Mouse (Mus musculus) stomach, postnatal 0 days (tissue): ENCODE measurements around the gene Tmco1. TPM values are rescaled to one million over a fixed set of nuclear protein-coding genes. Genes with fewer than 3 reads are reported as not detected.

Source experiments
- ATAC-seq: fragments of 200-750 bp; cut with Nextera tagmentation; 2 replicates; pipeline ENCODE4 v1.8.0; 2017; ENCODE audit not compliant: low FRiP score, low TSS enrichment
- DNase-seq: peaks from one replicate; pipeline ENCODE4 v3.0.0-alpha.2; 2016; ENCODE audit warnings: low spot score
- H3K27ac ChIP-seq: fragments of 300-500 bp; sonication (generic); replicated peaks from 2 replicates; pipeline ENCODE4 v1.5.1; 2014; ENCODE audit warnings: mild to moderate bottlenecking, control low read depth
- H3K27me3 ChIP-seq: fragments of 300-500 bp; sonication (generic); 2 replicates; pipeline ENCODE4 v1.6.1; 2014; ENCODE audit warnings: low read length; ENCODE audit not compliant: control insufficient read depth, insufficient read depth
- H3K36me3 ChIP-seq: fragments of 300-500 bp; sonication (generic); 2 replicates; pipeline ENCODE4 v1.6.1; 2014; ENCODE audit warnings: low read length, mixed read lengths; ENCODE audit not compliant: control insufficient read depth, insufficient read depth
- H3K4me1 ChIP-seq: fragments of 300-500 bp; sonication (generic); replicated peaks from 2 replicates; pipeline ENCODE4 v1.6.1; 2014; ENCODE audit warnings: antibody characterized with exemption; ENCODE audit not compliant: control insufficient read depth, insufficient read depth
- H3K4me2 ChIP-seq: fragments of 300-500 bp; sonication (generic); replicated peaks from 2 replicates; pipeline ENCODE4 v1.6.1; 2014; ENCODE audit warnings: low read depth, mild to moderate bottlenecking, control low read depth, moderate library complexity
- H3K4me3 ChIP-seq: fragments of 300-500 bp; sonication (generic); 2 replicates; pipeline ENCODE4 v1.5.1; 2014; ENCODE audit warnings: low read depth, low read length, control low read depth
- H3K9ac ChIP-seq: fragments of 300-500 bp; sonication (generic); 2 replicates; pipeline ENCODE4 v1.6.1; 2014; ENCODE audit warnings: mild to moderate bottlenecking, low read length, control low read depth, mixed read lengths
- H3K9me3 ChIP-seq: fragments of 300-500 bp; sonication (generic); 2 replicates; pipeline ENCODE4 v1.6.1; 2016; ENCODE audit warnings: low read length; ENCODE audit not compliant: control insufficient read depth
- CTCF ChIP-seq: IDR thresholded peaks from 2 replicates; pipeline ENCODE4 v1.5.1; 2016; ENCODE audit warnings: antibody characterized with exemption, low read depth, mild to moderate bottlenecking, moderate library complexity
- EP300 ChIP-seq: optimal IDR thresholded peaks from 2 replicates; pipeline ENCODE3; 2016; ENCODE audit warnings: antibody characterized with exemption
- WGBS: fragments of 180-500 bp; shearing (Covaris S2); extraction: QIAGEN DNeasy Blood & Tissue Kit; methylation state at CpG from one replicate; pipeline ENCODE4 v1.1.7; 2014; 5-methylcytosine and 5-hydroxymethylcytosine counted together
- polyA plus RNA-seq: library from polyadenylated mRNA; unstranded; fragments of >200 nt; fragmentation: Nextera tagmentation; extraction: Ambion mirVana; gene quantifications from 2 replicates; pipeline ENCODE4 v1.2.1, GENCODE M21; 2015

Gene Tmco1
- polyA plus RNA-seq, 1 experiment from 2014 or later, result 77.2 TPM

DNA sequence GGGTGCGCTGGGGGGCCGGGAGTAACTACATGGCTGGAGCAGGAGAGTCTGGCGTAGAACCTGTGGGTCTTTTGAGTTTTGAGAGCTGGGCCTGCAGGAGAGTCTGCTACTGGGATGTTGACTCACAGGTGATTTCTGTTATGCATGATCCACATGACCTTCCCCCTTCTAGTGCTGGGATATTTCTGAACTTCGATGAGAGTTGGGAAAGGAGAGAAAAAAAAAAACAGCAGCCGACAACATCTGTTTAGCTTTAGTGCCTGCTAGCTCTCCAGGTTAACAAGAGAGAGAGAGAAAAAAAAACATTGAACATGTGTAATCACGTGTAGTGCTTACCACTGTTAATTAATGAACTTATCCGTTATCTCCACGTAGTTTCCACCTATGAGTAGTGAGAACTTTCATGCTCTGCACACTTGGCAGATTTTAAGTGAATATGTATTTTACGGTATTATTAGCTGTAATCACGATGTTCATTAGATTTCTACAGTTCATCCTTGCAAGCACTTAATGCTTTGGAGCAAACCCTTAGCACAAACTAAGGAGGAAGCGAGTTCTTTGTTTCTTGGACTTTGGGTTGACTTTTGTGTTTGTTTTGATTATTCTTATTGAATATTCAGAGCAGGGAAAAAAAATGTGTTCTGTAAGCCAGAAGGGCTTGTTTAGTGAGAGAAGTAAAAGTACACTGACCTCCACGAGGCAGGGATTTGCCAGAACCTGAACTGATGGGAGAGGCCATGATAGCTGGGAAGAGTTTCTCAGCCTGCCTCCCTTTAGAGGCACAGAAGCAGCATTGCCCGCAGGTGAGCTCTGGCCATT lies 42.6 kb downstream of the Tmco1 start:
- WGBS, result 27% methylated on average over 13 of the region's 13 CpGs
- Histone ChIP-seq H3K36me3 (peaks cover 8% of the 10 kb centered on the region), H3K4me1 (no peaks in the 10 kb centered on the region), H3K9ac (peak overlapping the region; percentile 76), H3K4me3 (peak overlapping the region; percentile 60), H3K4me2 (peak overlapping the region; percentile 90), H3K27ac (peak overlapping the region; percentile 93), H3K9me3 (no peaks in the 10 kb centered on the region), H3K27me3 (no peaks in the 10 kb centered on the region)
- no peak for TF ChIP-seq CTCF
- TF ChIP-seq EP300, result no peak
- ATAC-seq (no peak; the same call in 1 of the 2 replicates), DNase-seq (no peak)

DNA sequence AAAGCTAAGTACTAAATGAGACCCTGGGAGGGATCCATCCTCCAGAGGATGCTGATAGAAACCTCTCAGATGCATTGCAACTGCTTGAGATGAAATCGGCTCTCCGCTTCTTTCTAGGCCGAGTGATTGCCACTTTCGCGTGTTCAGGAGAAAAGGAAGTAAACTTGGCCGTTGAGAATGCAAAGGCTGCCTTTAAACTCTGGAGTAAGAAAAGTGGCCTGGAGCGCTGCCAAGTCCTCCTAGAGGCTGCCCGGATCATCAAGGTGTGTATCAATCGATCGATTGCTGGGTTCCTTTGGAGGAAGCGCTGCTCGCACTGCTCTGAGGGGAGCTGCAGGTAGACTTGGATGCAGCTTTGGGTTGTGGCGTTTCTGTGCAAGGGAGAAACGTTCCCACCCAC lies 44.2 kb downstream of the Tmco1 start:
- H3K9ac ChIP-seq, result no peak overlapping the region
- TF ChIP-seq EP300, result no peak
- TF ChIP-seq CTCF, result no peak
- 78% methylated on average over 14 of the region's 14 CpGs for WGBS
- no peak overlapping the region for H3K4me2 ChIP-seq
- H3K27me3 ChIP-seq, result no peaks in the 10 kb centered on the region
- H3K4me3 ChIP-seq, result no peak overlapping the region
- no peaks in the 10 kb centered on the region for H3K4me1 ChIP-seq
- ATAC-seq, result no peak
- H3K9me3 ChIP-seq, result no peaks in the 10 kb centered on the region
- peaks cover 13% of the 10 kb centered on the region for H3K36me3 ChIP-seq
- no peak overlapping the region for H3K27ac ChIP-seq
- peak; percentile 25 for DNase-seq

DNA sequence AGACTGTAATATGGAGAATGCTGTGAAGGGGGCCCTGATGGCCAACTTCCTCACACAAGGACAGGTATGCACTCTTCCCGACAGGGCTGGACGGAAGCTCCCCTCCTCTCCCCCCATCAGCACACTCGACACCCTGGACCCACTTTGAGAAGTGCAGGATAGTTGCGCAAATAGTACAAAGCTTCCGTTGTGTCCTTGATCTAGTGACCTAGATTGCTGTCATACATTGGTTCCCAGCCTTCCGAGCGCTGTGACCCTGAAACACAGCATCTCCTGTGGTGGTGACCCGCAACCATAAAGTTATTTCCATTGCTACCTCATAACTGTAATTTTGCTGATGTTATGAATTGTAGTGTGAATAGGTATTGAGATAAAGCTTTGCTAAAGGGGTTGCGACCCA lies 49.2 kb downstream of the Tmco1 start:
- no peak for TF ChIP-seq CTCF
- TF ChIP-seq EP300, result no peak
- WGBS, result 91% methylated on average over 9 of the region's 9 CpGs
- Histone ChIP-seq H3K9me3 (no peaks in the 10 kb centered on the region), H3K27ac (no peak overlapping the region), H3K36me3 (peaks cover 24% of the 10 kb centered on the region), H3K4me3 (no peak overlapping the region), H3K4me2 (no peak overlapping the region), H3K9ac (no peak overlapping the region), H3K27me3 (no peaks in the 10 kb centered on the region), H3K4me1 (no peaks in the 10 kb centered on the region)
- no peak for DNase-seq
- no peak for ATAC-seq

DNA sequence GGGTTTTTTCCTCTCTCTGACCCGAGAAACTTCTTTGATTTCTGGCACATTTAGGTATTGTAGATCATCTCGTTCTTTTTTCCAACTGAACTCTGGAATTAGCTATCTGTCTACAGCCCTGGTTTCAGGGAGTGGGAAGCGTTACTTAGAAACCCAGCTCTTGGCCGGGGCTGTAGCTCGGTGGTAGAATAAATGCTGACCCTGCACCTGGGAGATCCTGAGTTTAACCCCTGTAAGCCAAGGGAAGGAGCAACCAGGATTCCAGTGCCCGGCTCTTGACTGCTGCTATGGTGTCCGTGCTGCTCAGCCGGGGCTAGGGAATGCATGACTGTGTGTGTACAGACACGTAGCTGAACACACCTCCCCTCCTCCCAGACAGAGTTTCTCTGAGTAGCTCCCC lies 50.6 kb downstream of the Tmco1 start:
- WGBS, result 81% methylated on average over 9 of the region's 9 CpGs
- H3K4me3 ChIP-seq, result no peak overlapping the region
- H3K27ac ChIP-seq, result no peak overlapping the region
- peaks cover 26% of the 10 kb centered on the region for H3K36me3 ChIP-seq
- no peaks in the 10 kb centered on the region for H3K9me3 ChIP-seq
- H3K27me3 ChIP-seq, result no peaks in the 10 kb centered on the region
- DNase-seq (no peak), ATAC-seq (no peak)
- no peak for TF ChIP-seq EP300
- TF ChIP-seq CTCF, result no peak
- H3K4me2 ChIP-seq, result no peak overlapping the region
- no peaks in the 10 kb centered on the region for H3K4me1 ChIP-seq
- no peak overlapping the region for H3K9ac ChIP-seq

DNA sequence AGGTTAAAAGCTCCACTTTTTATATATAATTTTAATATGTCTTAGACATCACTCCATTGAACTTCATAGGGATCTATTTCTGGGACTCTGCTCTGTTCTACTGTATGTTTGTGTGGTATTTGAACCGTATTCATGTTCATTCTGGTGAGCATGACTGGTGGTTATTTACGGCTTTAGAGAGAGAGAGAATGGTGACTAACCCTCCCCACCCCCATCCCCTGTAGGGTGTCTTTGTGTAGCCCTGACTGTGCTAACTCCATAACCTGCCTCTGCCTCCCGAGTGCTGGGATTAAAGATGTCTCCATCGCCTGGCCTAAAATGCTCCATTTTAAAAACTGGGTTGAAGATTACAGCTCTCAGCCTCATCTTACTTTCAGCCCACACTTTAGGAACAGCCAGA lies 52.1 kb downstream of the Tmco1 start:
- Histone ChIP-seq H3K4me3 (no peak overlapping the region), H3K4me1 (no peaks in the 10 kb centered on the region), H3K36me3 (peaks cover 28% of the 10 kb centered on the region), H3K9ac (no peak overlapping the region), H3K27ac (no peak overlapping the region), H3K9me3 (no peaks in the 10 kb centered on the region), H3K27me3 (no peaks in the 10 kb centered on the region), H3K4me2 (no peak overlapping the region)
- no peak for DNase-seq
- TF ChIP-seq EP300 (no peak), CTCF (no peak)
- WGBS, result 82% methylated on average over 4 of the region's 4 CpGs
- ATAC-seq, result no peak

DNA sequence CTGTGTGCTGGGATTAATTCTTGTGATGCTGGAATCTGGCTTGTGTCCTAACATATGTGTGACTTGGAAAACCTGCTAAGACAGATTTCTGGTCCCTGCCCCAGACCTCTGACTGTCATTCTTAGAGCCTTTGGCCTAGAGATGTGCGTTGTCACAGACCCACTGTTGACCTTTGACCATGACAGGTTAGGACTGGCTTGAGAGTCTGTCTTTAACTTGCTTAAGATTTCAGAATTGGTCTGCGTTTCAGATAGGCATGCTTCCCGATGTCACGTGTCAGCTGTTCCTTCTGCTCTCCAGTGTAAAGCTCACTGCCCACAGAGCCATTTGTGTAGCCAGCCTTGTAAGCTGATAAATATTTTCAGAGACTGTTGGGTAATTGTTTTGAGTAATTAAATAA lies 54.6 kb downstream of the Tmco1 start:
- no peak overlapping the region for H3K4me3 ChIP-seq
- H3K4me1 ChIP-seq, result no peaks in the 10 kb centered on the region
- H3K9ac ChIP-seq, result no peak overlapping the region
- H3K36me3 ChIP-seq, result peaks cover 27% of the 10 kb centered on the region
- ATAC-seq, result no peak
- no peak overlapping the region for H3K4me2 ChIP-seq
- H3K27ac ChIP-seq, result no peak overlapping the region
- TF ChIP-seq EP300, result no peak
- TF ChIP-seq CTCF, result no peak
- no peak for DNase-seq
- no peaks in the 10 kb centered on the region for H3K9me3 ChIP-seq
- 72% methylated on average over 4 of the region's 4 CpGs for whole genome bisulfite sequencing
- H3K27me3 ChIP-seq, result no peaks in the 10 kb centered on the region
